Mouse (Mus musculus): ENCODE data around the gene Numb.

DNA sequence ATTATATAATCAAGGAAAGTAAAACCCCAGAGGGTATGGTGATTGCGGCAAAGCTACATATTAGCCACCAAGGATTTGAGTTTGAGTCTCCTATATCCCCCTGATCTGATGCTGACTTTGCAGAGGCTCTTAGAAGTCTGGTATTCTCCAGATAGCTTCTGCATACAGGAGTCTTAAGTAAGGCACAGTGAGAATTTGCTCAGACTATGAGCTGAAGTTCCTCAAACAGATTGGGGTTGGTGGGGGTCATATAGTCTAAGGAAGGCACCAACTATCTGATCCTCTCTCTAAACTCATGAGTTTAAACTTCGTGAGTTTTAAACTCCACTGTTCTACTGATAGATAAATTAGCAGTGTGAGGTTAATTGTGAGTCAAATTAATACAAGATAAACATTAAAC is 17.6 kb upstream of the Numb start:
- TF ChIP-seq CTCF (IDR thresholded peaks at IDR 0.05; ENCODE audit: insufficient read depth, low read length): no peak
- TF ChIP-seq POLR2A (IDR thresholded peaks at IDR 0.05; ENCODE audit: borderline replicate concordance, extremely low read depth, low read depth, low read length): no peak
